Mouse (Mus musculus) heart, postnatal 0 days (tissue): Measurements from ENCODE around the gene Rheb. TPM values are rescaled to one million over a fixed set of nuclear protein-coding genes. Genes with fewer than 3 reads are reported as not detected.
"Not testable (repeated sequence)": the region's sequence is repeated elsewhere in the genome, so short reads cannot be mapped to it uniquely, and the experiment has no call there.

Experiments used
- ATAC-seq: fragments of 200-750 bp; cut with Nextera tagmentation; 2 replicates; pipeline ENCODE4 v1.8.0; 2017; ENCODE audit warnings: low read depth, moderate number of reproducible peaks, moderate library complexity; ENCODE audit not compliant: insufficient read depth
- DNase-seq: peaks from one replicate; pipeline ENCODE4 v3.0.0-alpha.2; 2016; ENCODE audit warnings: low spot score
- H3K27ac ChIP-seq: fragments of 300-500 bp; sonication (generic); 2 replicates; pipeline ENCODE4 v1.5.1; 2014; ENCODE audit warnings: low read depth, mild to moderate bottlenecking
- H3K27me3 ChIP-seq: fragments of 300-500 bp; sonication (generic); 2 replicates; pipeline ENCODE4 v1.6.1; 2014; ENCODE audit warnings: low read length, mixed read lengths; ENCODE audit not compliant: control insufficient read depth, insufficient read depth
- H3K36me3 ChIP-seq: fragments of 300-500 bp; sonication (generic); replicated peaks from 2 replicates; pipeline ENCODE4 v1.6.1; 2014; ENCODE audit warnings: low read length, mixed read lengths; ENCODE audit not compliant: control insufficient read depth, insufficient read depth
- H3K4me1 ChIP-seq: fragments of 300-500 bp; sonication (generic); 2 replicates; pipeline ENCODE4 v1.6.1; 2014; ENCODE audit warnings: antibody characterized with exemption; ENCODE audit not compliant: control insufficient read depth, insufficient read depth
- H3K4me2 ChIP-seq: fragments of 300-500 bp; sonication (generic); 2 replicates; pipeline ENCODE4 v1.6.1; 2014; ENCODE audit warnings: low read depth, mild to moderate bottlenecking, low read length, moderate library complexity
- H3K4me3 ChIP-seq: fragments of 300-500 bp; sonication (generic); 2 replicates; pipeline ENCODE4 v1.5.1; 2014; ENCODE audit warnings: low read depth, low read length
- H3K9ac ChIP-seq: fragments of 300-500 bp; sonication (generic); replicated peaks from 2 replicates; pipeline ENCODE4 v1.6.1; 2014; ENCODE audit warnings: low read depth, low read length, mixed read lengths
- H3K9me3 ChIP-seq: fragments of 300-500 bp; sonication (generic); replicated peaks from 2 replicates; pipeline ENCODE4 v1.6.1; 2016; ENCODE audit warnings: low read length; ENCODE audit not compliant: control insufficient read depth
- CTCF ChIP-seq: IDR thresholded peaks from 2 replicates; pipeline ENCODE4 v1.5.1; 2016; ENCODE audit warnings: antibody characterized with exemption, control low read depth, low read depth
- EP300 ChIP-seq: IDR thresholded peaks from 2 replicates; pipeline ENCODE4 v1.6.1; 2016; ENCODE audit warnings: antibody characterized with exemption, low read depth
- WGBS: fragments of 180-500 bp; shearing (Covaris S2); extraction: QIAGEN DNeasy Blood & Tissue Kit; methylation state at CpG from one replicate; pipeline ENCODE4 v1.1.7; 2014; 5-methylcytosine and 5-hydroxymethylcytosine counted together
- polyA plus RNA-seq: library from polyadenylated mRNA; unstranded; fragments of >200 nt; fragmentation: Nextera tagmentation; extraction: Ambion mirVana; gene quantifications from 2 replicates; pipeline ENCODE4 v1.2.1, GENCODE M21; 2015
- total RNA-seq: library from RNA; depleted of rRNA; stranded (reverse); fragments of >200 nt; gene quantifications from 2 replicates; pipeline ENCODE4 v1.2.3, GENCODE M21; 2014; ENCODE audit warnings: low replicate concordance

Gene Rheb
- total and polyA plus RNA-seq, 2 experiments from 2014 or later = 101 to 250 TPM

GRCm38 (mm10) chr5:24825365-24826055 lies 16.9 kb downstream of the Rheb start:
- H3K4me3 ChIP-seq = no peak overlapping the region
- no peaks in the 10 kb centered on the region for H3K9me3 ChIP-seq
- ATAC-seq = peak; percentile 41; the same call in 1 of the 2 replicates
- H3K4me1 ChIP-seq = peaks cover 44% of the 10 kb centered on the region
- no peaks in the 10 kb centered on the region for H3K27me3 ChIP-seq
- H3K4me2 ChIP-seq = no peak overlapping the region
- WGBS = 33% methylated on average over 4 of the region's 4 CpGs
- DNase-seq = no peak
- no peak for TF ChIP-seq EP300
- TF ChIP-seq CTCF = no peak
- no peak overlapping the region for H3K9ac ChIP-seq
- no peaks in the 10 kb centered on the region for H3K36me3 ChIP-seq
- peak overlapping the region; percentile 15; the same call in 1 of the 2 replicates for H3K27ac ChIP-seq

GRCm38 (mm10) chr5:24823864-24824405 lies 18.5 kb downstream of the Rheb start:
- H3K4me1 ChIP-seq = peaks cover 44% of the 10 kb centered on the region
- H3K9me3 ChIP-seq = no peaks in the 10 kb centered on the region
- no peak overlapping the region for H3K4me2 ChIP-seq
- 61% methylated on average over 6 of the region's 6 CpGs for WGBS
- no peaks in the 10 kb centered on the region for H3K36me3 ChIP-seq
- TF ChIP-seq CTCF = no peak
- TF ChIP-seq EP300 = no peak
- no peaks in the 10 kb centered on the region for H3K27me3 ChIP-seq
- no peak overlapping the region for H3K4me3 ChIP-seq
- 0 out of 2 replicates have a peak overlapping the region, but pooled peaks have one; percentile 48 for H3K27ac ChIP-seq
- H3K9ac ChIP-seq = peak overlapping the region; percentile 0; the same call in 1 of the 2 replicates
- no peak for DNase-seq
- ATAC-seq = no peak

- Histone ChIP-seq H3K9ac (no peak overlapping the region), H3K4me1 (peaks cover 42% of the 10 kb centered on the region), H3K4me3 (no peak overlapping the region), H3K36me3 (peaks cover under 1% of the 10 kb centered on the region; the same call in 1 of the 2 replicates), H3K4me2 (no peak overlapping the region), H3K9me3 (no peaks in the 10 kb centered on the region), H3K27me3 (no peaks in the 10 kb centered on the region), H3K27ac (no peak overlapping the region)
- ATAC-seq = no peak
- WGBS = 74% methylated on average over 3 of the region's 3 CpGs
- DNase-seq = no peak
- no peak for TF ChIP-seq CTCF
Observed at GRCm38 (mm10) chr5:24822781-24823180, 19.6 kb downstream of the Rheb start.

- H3K9ac ChIP-seq, H3K4me3 ChIP-seq, H3K9me3 ChIP-seq, ATAC-seq, H3K4me2 ChIP-seq, H3K27me3 ChIP-seq, H3K27ac ChIP-seq, DNase-seq, H3K36me3 ChIP-seq: not testable (repeated sequence)
- WGBS = 73% methylated on average over 3 of the region's 3 CpGs
- H3K4me1 ChIP-seq = peaks cover 38% of the 10 kb centered on the region
Observed at GRCm38 (mm10) chr5:24822231-24822630, 20.2 kb downstream of the Rheb start.

- WGBS = 26% methylated on average over 3 of the region's 3 CpGs
- Histone ChIP-seq H3K4me3 (no peak overlapping the region), H3K27me3 (no peaks in the 10 kb centered on the region), H3K4me2 (no peak overlapping the region), H3K4me1 (peaks cover 31% of the 10 kb centered on the region), H3K27ac (peak overlapping the region; percentile 62), H3K36me3 (peaks cover 14% of the 10 kb centered on the region), H3K9ac (no peak overlapping the region), H3K9me3 (no peaks in the 10 kb centered on the region)
- peak; percentile 36; the same call in 1 of the 2 replicates for ATAC-seq
- TF ChIP-seq CTCF (no peak), EP300 (no peak)
- no peak for DNase-seq
Observed at GRCm38 (mm10) chr5:24821403-24821841, 21.0 kb downstream of the Rheb start.
